Mouse (Mus musculus) right cerebral cortex, postnatal 36 days (tissue): Measurements from ENCODE around the gene Mxi1.
"Not testable (repeated sequence)": the region's sequence is repeated elsewhere in the genome, so short reads cannot be mapped to it uniquely, and the experiment has no call there.

Experiments used
- DNase-seq, 2 experiments: peaks; one replicate each; pipeline ENCODE4 v3.0.0; 2022; ENCODE audit warnings: low spot score in 2 of 2, mixed read lengths in 1 of 2

Mxi1 gene

DNA sequence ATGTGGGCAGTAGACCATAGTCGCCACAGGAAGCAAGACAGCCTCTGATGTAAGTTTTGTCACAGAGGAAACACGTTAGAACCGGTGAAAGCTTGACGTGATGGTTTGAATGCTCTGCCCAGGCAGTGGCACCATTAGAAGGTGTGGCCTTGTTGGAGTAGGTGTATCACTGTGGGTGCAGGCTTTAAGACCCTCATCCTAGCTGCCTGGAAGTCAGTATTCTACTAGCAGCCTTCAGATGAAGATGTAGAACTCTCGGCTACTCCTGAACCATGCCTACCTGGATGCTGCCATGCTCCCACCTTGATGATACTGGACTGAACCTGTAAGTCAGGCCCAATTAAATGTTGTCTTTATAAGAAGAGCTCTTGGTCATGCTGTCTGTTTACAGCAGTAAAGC is 85.5 kb downstream of the Mxi1 start:
- DNase-seq: not testable (repeated sequence)

GRCm38 (mm10) chr19:53397451-53398233 is 87.3 kb downstream of the Mxi1 start:
- DNase-seq: no peak

DNA sequence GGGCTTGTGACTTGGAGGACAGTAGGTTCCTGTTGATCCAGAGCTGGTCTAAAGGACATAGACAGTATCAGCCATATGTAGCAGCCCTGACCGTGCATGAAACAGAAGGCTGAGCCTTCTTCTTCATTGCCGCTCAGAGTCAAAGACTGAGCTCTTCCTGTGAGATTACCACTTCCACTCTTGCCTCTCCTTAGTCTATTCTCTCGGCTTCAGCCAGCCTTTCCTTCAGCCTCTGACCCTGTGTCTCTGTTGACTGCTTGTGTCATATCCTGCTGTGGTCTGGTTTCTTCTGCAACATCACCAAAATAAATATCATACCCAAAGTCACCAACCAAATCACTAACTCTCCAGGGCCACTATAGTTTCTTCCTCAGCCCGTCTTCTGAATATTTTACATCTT is 88.9 kb downstream of the Mxi1 start:
- DNase-seq: no peak

- no peak for DNase-seq
Measured at GRCm38 (mm10) chr19:53400332-53401110, 90.2 kb downstream of the Mxi1 start.

GRCm38 (mm10) chr19:53402741-53403432 is 92.6 kb downstream of the Mxi1 start:
- DNase-seq: no peak

- DNase-seq: no peak
Measured at GRCm38 (mm10) chr19:53404219-53404836, 94.0 kb downstream of the Mxi1 start.

DNA sequence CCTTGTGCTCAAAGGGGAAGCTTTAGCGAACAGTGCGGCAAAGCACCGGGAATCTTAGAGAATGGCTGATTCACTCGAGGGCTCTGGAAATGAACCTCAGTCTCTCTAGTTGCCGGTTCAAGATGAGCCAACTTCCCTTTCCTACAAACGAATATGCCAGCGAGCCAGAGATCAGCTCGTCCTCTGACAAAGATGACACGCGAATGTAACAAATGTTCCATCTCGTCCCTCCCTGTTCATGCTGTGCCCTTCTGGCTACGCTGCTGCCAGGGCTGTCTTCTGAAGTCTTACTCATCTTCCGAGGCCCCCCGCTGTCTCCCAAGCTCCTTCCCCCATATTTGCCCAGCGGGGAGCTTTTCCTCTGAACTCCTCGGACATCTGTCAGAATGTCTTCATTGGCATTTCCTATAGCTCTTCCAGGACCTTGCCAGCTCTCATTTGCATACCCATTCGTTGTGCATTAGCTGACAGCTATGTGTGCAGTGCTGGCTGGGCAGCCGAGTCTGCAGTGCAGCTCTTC is 94.6 kb downstream of the Mxi1 start:
- DNase-seq: no peak

- DNase-seq: no peak
Measured at GRCm38 (mm10) chr19:53405810-53406209, 95.5 kb downstream of the Mxi1 start.

DNA sequence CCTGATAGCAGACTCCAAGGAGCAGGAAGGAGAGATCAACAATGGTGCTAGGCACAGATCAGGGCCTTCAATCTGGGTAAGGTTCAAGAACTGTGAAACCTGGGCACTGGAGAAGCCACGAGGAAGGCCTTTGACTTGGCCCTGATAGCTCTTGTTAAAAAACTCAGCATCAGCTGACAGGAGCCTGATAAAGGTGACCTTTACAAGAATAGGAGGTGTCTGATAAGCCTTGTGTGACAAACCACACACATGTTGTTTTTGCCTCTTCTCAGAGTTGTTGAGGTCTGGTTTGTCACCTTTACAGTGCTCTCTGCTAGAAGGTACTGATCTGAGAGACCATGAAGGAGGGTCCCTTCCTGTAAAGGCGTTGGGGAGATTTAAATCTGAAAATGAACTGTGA is 97.0 kb downstream of the Mxi1 start:
- no peak for DNase-seq

- DNase-seq: no peak
Measured at GRCm38 (mm10) chr19:53408398-53408797, 98.1 kb downstream of the Mxi1 start.

DNA sequence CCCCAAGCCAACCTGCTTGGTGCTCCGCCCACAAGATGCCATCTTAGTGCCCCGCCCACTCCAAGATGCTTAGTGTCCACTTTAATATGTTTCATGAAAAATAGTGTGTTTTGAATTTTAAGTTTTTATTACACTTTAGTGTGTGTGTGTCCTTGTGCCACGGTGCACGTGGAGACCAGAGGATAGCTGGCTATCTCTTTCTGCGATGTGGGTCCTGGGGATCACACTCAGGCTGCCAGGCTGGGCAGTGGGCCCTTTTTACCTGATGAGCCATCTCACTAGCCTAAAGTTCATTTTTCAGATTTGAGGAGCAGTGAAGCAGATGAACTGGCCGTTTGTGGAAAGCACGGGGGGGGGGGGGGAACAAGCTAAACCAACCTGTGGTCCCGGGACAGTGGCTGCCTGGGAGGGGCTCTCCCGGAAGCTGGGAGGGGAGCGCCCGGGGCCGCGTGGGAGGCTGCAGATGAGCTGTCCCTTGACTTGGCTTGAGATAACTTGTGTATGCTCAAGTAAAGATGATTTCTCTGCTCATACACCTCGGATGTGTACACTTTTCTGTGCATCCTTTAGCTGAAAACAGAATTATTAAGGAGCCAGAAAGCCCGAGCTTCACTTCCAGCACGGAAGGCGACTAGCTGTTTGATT is 99.5 kb downstream of the Mxi1 start:
- no peak for DNase-seq

GRCm38 (mm10) chr19:53412149-53412848 is 102.0 kb downstream of the Mxi1 start:
- peak in 1 of 2 experiments; percentile 27 for DNase-seq

GRCm38 (mm10) chr19:53413617-53414380 is 103.5 kb downstream of the Mxi1 start:
- DNase-seq: no peak

DNA sequence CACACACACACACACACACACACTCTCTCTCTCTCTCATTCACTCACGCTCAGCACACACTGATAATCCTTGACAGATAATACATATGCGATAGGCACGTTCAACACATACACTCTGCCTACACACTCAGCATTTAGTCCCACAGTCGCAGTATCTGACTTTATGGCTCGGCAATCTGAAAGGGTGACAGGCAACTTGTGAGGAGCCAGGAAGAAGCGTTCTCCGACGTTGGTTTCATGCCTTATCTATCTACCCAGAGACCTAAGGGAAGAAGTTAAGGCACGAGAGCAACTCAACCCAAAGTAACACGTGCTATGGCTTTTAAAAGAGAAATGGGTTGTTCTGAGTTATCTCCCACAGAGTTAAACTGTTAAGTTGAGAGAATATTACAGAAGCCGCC is 104.3 kb downstream of the Mxi1 start:
- no peak for DNase-seq

DNA sequence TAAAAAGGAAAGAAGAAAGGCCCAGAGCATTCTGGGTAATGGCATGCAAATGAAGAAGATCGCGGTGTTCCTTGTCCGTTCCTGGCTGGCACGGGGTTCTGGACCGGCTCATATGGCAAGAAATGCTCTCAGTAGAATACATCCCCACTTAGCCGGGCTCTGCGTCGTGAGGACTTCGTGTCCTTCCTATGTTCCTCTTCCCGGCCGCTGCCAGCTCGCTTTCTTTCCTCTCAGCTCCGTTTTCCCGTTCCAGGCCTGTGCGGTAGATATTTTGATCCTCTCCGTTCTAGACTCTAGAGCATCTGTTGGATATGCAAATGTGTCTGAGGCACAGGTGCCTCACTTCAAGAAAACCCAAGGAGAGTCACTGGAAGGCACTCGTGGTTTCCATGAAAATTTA is 104.9 kb downstream of the Mxi1 start:
- DNase-seq: peak in 1 of 2 experiments; percentile 46

- DNase-seq: no peak
Measured at GRCm38 (mm10) chr19:53419834-53420233, 109.5 kb downstream of the Mxi1 start.

GRCm38 (mm10) chr19:53420924-53421582 is 110.7 kb downstream of the Mxi1 start:
- DNase-seq: peak in 1 of 2 experiments; percentile 58

- DNase-seq: no peak
Measured at GRCm38 (mm10) chr19:53421583-53422188, 111.4 kb downstream of the Mxi1 start.
